Mouse (Mus musculus) right cerebral cortex, postnatal 10 days (tissue): ENCODE measurements around the gene Pdcd1lg2.

Experiments used
- DNase-seq, 2 experiments: peaks; one replicate each; pipeline ENCODE4 v3.0.0; 2021; ENCODE audit warnings: low spot score in 2 of 2

Gene Pdcd1lg2

DNA sequence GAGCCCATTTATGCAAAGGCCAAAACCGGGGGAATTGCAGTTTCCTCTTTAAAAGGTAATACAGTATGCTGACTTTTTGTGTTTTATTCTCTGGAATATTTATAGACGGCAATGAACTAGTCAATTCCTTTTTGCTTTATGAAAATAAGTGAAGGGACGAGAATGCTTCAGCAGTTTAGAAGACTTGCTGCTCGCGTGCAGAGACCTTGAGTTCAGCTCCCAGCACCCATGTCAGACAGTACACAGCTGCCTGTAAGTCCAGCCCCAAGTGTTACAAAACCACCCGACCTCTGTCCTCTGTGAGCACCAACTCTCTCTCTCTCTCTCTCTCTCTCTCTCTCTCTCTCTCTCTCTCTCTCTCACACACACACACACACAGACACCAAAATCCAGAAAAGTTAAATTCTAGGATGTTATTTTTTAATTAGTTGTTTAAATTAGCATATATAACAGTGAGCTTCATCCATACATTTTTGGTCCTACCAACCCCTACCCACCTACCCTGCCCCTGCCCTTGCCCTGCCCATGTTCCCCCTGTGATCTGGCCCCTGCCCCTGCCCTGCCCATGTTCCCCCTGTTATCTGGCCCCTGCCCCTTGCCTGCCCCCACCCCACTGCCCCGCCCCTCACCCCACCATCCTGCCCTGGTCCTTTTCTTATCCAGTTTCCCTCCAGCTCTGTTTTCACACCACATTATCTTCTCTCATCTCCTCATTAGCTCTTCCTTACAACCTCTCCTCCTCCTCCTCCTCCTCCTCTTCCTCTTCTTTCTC is 86.3 kb downstream of the Pdcd1lg2 start:
- DNase-seq: no peak

DNA sequence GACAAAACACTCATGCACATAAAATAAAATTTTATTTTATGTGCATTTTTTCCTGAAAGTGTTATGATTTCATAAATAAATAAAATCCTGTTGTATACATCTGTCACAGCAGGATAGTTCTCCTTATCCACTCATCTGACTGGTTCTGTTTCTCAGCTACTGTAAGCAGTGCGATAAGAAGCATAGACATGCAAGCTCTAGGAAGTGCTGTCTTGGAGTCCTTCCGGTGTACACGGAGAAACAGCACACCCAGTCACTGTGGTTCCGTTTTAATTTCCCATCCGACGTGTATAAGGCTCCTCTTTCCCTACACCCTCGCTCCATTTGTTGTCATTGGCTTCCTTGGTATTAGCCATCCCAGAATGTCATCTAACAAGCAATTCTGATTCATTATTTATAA is 87.2 kb downstream of the Pdcd1lg2 start:
- no peak for DNase-seq

- no peak for DNase-seq
Measured at GRCm38 (mm10) chr19:29498842-29499456, 88.2 kb downstream of the Pdcd1lg2 start.

DNA sequence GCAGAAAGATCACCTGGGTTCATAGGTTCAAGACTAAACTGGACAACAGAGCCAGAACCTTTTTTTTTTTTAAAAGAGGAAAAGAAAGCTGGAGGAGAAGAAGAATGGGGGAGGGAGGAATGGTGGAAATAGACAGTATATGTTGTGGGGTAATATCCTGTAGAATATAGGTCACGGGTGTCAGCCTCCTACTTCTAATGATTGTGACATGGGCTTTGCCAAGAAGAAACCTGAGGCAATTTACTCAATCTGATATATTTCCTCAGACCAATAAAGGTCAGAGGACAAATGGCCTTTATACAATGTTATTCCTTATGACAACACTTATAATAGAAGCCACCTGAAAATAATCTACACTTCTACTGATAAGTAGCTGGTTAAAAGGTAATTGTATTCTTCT is 89.6 kb downstream of the Pdcd1lg2 start:
- no peak for DNase-seq

GRCm38 (mm10) chr19:29501106-29501505 is 90.4 kb downstream of the Pdcd1lg2 start:
- no peak for DNase-seq

DNA sequence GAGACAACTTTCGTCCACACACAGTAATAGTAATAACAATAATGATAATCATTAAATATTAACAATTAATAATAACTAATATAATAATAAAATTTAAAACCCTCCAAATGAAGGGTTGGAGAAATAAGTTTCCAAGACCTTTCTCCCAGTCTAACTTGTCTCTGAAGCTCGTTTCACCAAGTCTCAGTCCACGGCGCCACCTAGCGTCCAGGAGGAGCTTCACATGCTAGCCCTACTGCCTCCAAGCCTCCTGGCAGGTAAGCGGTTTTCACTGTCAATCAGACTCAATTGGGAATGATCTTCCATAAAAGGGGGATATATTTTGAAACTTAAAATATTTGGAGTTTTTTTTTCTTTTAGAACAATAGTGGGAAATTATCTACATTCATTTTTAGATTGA is 90.8 kb downstream of the Pdcd1lg2 start:
- DNase-seq: peak; percentile 82 to 88

GRCm38 (mm10) chr19:29504131-29504530 is 93.4 kb downstream of the Pdcd1lg2 start:
- no peak for DNase-seq

GRCm38 (mm10) chr19:29505617-29506016 is 94.9 kb downstream of the Pdcd1lg2 start:
- no peak for DNase-seq

- no peak for DNase-seq
Measured at GRCm38 (mm10) chr19:29508208-29508607, 97.5 kb downstream of the Pdcd1lg2 start.

DNA sequence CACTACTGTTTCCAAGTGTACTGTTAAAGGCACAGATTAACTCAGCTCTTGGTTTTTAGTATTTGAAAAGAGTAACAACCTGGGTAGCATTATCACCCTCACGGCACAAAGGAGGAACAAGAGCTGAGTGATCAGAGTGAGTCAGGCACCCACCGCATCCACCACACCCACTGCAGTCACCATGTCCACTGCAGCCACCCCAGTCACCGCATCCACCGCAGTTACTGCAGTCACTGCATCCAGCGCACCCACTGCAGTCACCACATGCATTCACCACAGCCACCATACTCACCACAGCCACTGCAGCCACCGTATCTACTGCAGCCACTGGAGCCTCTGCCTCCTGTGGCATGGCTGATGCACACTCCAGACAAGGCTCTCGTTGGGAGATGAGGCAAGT is 99.1 kb downstream of the Pdcd1lg2 start:
- no peak for DNase-seq

DNA sequence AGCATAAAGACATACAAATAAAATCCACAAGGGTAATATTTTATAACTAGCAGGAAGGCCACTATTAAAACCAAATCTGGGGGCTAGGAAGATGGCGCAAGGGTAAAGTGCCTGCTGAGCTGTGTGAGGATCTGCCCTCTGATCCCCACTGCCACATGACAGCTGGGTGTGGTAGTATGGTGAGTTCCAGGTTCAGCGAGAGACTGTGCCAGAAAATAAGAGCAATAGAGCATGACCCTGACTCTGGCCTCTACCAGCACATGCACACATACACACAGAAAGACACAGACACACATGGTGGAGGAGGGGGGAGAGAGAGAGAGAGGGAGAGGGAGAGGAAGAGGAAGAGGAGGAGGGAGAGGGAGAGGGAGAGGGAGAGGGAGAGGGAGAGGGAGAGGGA is 101.1 kb downstream of the Pdcd1lg2 start:
- no peak for DNase-seq

DNA sequence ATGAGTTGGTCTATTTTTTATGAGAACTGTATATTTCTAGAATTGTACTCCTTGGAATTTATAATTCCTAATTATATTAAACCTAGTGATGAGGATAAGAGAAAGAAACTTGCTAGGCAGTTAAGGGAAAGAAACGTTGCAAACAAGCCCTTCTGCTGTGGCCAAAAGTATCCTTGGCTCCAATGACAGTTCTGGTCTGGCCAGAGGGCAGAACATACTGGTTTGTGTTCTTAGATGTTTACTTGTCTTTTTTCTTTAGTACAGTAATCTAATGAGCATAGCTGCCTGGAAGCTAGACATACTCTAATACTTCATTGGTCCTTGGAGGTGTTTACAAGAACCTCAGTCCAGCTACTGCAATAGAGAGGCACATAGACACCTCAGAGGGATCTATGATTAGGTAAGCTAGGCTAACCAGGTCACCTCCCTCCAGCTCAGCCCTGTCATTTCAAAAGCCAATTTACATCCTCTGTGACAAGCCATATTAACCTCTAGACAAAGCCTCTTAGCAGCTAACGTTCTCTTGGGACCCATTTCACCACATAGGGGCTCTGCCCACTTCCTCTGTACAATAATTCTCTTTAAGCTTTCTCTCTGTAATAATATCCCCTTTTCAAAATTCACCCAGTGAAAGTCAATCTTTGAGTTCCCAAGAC is 102.5 kb downstream of the Pdcd1lg2 start:
- DNase-seq: no peak

GRCm38 (mm10) chr19:29514130-29514529 is 103.4 kb downstream of the Pdcd1lg2 start:
- DNase-seq: no peak

DNA sequence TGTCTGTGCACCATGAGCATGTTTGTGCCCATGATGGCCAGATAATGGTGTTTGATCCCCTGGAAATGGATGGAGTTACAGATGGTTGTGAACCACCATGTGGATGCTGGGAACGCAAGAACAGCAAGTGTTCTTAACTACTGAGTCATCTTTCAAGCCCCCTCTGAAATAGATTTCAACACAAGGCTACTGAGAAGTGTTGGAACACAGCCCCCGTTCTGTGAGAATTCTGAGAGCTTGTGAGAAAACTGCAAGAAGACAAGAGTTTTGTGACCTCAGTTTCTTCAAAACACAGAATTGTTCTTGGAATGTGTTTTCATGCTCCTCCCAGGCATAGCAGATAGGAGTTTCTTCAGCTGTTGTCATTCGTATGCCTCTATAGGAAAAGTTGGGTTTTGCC is 104.7 kb downstream of the Pdcd1lg2 start:
- DNase-seq: no peak

DNA sequence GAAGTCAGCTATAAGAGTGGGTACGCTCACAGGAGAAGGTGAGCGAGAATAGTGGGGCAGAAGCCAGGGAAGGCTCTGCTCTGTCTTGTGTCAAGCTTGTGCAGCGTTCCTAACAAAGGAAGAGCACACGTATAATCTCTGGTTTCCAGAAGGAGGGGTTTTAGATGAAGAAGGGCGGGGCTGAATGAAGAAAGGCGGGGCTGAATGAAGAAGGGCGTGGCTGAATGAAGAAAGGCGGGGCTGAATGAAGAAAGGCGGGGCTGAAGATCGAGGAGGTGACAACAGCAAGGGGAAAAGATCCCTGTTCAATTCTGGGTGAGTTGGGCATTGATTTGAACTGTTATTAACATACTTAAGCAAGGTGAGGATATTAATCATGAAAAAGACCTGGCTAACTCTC is 105.3 kb downstream of the Pdcd1lg2 start:
- DNase-seq: no peak

- no peak for DNase-seq
Measured at GRCm38 (mm10) chr19:29518409-29518808, 107.7 kb downstream of the Pdcd1lg2 start.

DNA sequence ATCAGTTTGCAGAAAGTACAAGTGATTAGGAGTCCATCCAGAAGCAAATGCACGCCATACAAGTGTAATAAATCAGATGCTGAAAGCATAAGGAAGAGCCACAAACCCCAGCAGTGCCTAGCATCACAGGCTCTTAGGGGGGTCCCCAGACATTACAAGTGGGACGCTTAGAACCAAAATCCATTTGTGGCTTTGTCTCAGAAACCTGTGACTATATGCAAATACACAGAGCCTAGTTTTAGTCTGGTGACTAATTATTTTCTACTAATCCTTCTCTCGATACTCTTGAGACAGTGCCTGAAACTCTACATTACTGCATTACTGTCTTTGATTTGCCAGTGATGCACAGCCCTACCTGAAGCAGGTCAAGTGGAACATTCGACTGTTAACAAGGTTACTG is 108.2 kb downstream of the Pdcd1lg2 start:
- DNase-seq: no peak
